Mouse (Mus musculus) bone marrow macrophage, adult 2 months (primary cell): ENCODE measurements around the gene Vars.

Source experiments
- CTCF ChIP-seq: IDR thresholded peaks from 2 replicates; pipeline ENCODE4 v1.5.1; 2012; ENCODE audit warnings: low read depth, mild to moderate bottlenecking, low read length, moderate library complexity
- POLR2A ChIP-seq: IDR thresholded peaks from 2 replicates; pipeline ENCODE4 v1.6.1; 2012; ENCODE audit warnings: mild to moderate bottlenecking, low read depth, low read length, borderline replicate concordance

DNA sequence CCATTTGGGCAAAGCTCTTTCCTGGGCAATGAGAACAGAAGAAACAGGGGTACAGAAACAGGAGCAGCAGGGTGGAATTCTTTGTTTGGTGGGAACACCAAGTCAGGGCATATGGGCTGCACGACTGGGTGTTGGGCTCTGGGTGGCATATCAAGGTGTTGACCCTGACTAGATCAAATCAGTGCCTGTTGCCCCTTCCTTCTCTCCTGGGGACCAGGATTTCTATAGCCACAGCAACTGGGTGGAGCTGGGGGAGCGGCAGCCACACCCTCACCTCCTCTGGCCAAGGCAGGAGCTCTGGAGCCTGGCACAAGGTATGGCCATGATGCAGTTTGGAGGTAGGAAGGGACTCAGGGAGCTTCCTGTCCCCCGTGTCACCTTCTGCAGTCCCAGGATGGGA is 17.4 kb downstream of the Vars start:
- no peak for TF ChIP-seq CTCF
- no peak for TF ChIP-seq POLR2A
